Mouse (Mus musculus): ENCODE data around the gene Dnmt3a.

- no peak for TF ChIP-seq MYOD1 (IDR thresholded peaks at IDR 0.05; ENCODE audit: control insufficient read depth, insufficient read length, low read depth)
- no peak for TF ChIP-seq CTCF (IDR thresholded peaks at IDR 0.05; ENCODE audit: control insufficient read depth, insufficient read depth, insufficient read length)
- no peak for TF ChIP-seq CEBPB (IDR thresholded peaks at IDR 0.05; ENCODE audit: low read depth)
- TF ChIP-seq MAX (IDR thresholded peaks at IDR 0.05), result no peak
These were observed 44.9 kb downstream of the Dnmt3a start for GRCm38 (mm10) chr12:3850731-3851130.

Measured in C2C12 (cell line).